Mouse (Mus musculus) adrenal gland, postnatal 14 days (tissue): ENCODE results near the gene Gpr82. TPM values are rescaled to one million over a fixed set of nuclear protein-coding genes. Genes with fewer than 3 reads are reported as not detected.
A peak's percentile ranks its signal among the peaks of the same experiment; 100 is the strongest.

Source experiments
- DNase-seq: peaks from one replicate; pipeline ENCODE4 v3.0.0; 2021; ENCODE audit warnings: mixed read lengths
- long read RNA-seq, 2 experiments: library from polyadenylated mRNA; stranded (forward); transcript quantifications; one replicate each; pipeline ENCODE4 v2.0.0; 2021
- total RNA-seq: library from RNA; stranded (reverse); gene quantifications from 2 replicates; pipeline ENCODE4 v1.2.3, GENCODE M21; 2021

Gene Gpr82
- total RNA-seq: not detected in 2 replicates
- long read RNA-seq, experiment 1, partial matches to known transcripts: 0 of 1 reads
- long read RNA-seq, experiment 1, other reads (novel, unspliced or antisense): 0 of 1 reads
- long read RNA-seq, experiment 2: 0 reads

DNA sequence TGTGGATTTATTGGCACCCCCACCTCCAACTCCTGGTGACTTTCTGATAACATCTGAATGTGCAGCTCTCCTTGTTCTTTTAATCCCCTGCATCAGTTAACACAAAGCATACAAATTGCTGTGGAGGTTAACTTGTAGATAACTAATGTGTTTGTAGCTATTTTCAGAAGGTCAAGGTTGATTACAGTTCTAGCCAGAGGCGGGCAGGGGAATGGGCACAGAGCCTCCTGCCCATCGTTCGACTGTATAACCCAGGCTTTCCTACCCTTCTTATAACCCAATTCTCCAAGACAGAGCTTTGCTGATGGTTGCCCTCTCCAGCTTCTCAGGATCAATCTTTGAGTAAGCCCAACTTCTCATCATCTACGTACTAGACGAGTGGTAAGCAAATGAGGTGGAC lies at the start of gene Gpr82:
TSS of gene Gpr82 (plus strand) at position 301 of the 400 bp plus-strand sequence.
- no peak for DNase-seq

DNA sequence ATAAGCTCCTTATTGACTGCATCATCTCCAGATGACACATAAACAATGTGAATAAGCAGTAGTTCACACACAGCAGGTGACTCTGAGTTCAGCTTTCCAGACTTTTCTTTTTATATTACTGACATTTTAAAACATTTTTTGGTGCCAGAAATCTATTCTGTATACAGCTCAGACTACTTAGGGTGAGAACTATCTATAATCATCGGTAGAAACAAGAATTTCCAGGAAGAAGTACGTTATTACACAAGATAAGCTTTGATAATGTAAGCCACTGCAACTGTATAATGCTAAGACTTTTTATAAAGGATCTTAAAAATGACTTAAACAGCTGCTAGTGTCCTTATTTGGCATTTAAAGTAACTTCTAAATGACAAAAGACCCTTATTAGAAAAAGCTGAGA lies 49.0 kb upstream of the Gpr82 start:
- no peak for DNase-seq

DNA sequence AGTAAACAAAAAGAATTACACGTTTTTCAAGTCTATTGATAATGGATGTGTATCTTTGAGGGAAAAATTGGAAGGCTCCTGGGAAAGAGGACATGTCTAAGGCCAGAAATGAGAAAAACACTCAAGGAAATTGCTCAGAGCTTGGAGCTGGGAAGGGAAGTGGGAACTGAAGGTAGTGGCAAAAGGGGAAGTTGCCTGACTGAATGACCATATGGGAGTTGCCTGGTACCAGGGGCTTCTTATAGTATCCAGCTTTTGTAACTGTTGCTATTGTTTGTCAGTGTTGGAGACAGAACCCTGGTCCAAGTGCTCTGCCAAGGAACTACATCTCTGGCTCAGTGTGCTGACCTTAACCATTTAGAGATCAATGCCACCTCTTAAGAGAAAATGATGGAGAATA lies 44.4 kb upstream of the Gpr82 start:
- DNase-seq: no peak

DNA sequence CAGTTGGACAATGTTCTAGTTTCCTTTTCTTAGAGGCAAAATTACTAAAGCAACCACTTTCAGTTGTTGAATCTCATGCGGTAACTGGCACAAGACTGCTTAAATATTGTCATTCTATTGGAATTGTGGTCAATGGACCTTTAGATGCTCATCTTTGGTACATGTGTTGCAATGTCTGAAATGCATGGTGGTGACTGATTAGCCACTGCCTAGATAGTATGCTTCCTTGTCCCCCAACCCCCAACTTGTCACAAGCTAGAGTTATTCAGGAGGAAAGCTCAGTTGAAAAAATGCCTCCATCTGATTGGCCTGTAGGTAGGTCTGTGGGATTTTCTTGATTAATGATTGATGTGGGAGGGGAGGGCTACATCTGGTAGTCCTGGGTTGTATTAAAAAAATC lies 43.9 kb upstream of the Gpr82 start:
- DNase-seq: no peak

DNA sequence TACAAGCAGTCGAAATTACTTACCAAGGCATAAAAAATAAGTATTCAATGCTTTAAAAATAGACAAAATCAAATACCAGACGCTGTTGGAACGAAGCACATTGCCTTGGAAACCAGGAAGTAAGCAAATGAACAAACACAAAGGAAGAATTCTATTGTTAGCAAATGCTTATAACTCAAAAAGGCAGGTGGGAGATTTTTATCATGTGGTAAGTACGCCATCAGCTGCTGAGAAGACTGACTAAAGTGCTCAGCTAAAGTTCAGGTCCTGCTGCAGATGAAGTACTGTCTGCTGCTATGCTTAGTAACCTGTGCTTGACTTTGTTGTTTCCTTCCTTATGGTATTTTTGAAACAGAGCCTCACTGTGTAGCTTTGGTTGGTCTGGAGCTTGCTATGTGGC lies 42.7 kb upstream of the Gpr82 start:
- DNase-seq: no peak

DNA sequence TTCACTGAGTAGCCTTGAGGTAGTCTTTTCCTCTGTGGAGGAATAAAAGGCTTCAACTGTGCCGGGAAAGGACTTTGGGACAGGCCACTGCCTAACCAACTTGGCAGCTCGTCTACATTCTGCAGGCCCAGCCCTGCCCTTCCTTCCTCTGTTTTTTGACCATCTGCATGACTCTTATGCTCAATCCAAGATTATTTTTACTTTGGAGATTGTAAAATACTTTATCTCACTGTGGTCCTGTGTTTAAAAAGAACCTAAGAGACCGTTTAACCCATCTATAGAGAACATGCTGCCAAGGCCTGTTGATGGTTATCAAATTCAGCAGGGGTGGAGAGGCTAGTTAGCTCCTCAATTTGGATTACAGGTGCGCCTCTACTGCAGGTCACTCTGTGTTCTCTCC lies 39.7 kb upstream of the Gpr82 start:
- no peak for DNase-seq

DNA sequence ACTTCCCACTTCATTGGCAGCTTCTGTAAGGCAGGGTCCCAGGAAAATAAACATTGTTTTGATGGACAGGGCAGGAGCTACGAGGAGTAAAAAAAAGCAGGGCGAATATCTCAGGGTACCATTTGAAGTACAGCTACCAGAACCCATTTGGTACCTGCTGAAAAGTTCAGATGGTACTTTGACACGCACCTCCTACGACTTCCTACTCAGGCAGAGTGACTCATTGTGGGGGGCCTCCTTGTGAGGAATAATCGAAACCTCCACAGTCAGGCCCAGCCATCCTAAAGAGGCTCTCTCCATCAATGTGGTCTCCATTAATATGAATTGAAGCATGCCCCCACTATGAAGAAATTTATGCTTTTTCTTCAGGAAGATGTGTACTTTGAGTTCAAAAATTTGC lies 38.5 kb upstream of the Gpr82 start:
- no peak for DNase-seq

DNA sequence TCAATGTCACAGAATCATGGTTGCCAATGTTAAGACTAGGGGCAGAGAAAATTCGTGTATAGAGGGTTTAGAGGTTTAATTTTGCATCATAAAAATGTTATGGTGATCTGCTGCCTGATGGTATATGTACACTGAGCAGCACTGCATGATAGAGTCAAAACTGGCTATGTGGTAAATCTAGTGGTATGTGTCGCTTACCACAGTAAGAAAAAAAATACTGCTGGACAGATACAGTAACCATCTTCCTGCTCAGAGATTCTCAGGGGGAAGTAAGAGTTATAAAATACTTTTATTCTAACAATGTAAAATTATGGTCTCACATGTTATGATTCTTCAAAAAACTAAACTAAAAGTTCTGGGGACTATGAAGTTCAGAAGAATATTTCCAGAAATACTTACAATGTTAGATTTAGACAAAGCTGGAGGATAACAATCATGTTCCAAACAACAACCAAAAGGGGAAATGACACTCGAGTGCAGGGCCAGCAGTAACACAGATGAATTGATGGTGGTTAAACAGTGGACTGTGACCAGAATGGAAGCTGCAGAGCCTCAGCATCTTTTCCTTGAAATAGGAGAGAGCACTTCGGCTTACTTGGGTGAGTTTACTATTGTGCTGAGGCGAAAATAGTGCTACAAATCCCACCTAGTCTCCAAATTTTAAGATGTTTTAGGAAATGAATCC lies 29.4 kb upstream of the Gpr82 start, which contains the start of gene Gpr34:
TSS of gene Gpr34 (plus strand) at position 491 of the 685 bp plus-strand sequence.
- DNase-seq: no peak

DNA sequence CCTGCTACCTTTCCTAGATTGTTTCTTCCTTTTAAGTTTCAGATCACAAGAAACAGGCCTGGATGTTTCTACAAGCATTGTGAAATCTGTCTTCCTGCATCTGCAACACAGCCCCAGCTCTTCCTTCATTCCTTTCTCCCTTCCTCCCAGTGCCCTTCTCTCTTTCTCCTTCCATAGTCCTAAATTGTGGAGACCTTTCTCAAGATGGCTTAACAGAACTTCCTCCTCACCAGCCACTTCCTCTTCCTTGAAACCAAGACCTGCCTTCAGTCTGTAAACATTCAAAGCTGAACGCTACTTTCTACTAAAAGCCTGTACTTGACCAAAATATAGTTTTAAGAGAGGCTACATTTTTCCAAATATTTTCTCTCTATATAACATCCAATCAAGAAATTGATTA lies 24.8 kb upstream of the Gpr82 start:
- DNase-seq: no peak

DNA sequence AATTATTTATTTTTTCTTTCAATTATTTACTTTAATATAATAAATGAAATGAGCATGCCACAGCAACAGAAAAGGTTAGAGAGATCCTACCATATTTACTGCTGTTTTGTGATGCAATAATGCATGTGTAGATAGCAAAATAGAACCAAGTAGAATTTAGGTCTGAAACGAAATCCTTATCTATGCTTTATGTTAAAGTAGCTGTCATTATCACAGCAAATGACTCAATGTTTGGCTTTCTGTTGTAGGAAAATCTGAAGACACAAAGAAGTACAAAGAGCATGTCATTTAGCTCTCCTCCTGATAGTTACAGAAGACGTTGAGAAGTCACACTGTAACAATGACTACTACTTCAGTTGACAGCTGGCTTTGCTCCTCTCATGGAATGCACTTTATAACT lies 22.3 kb upstream of the Gpr82 start:
- DNase-seq: no peak

DNA sequence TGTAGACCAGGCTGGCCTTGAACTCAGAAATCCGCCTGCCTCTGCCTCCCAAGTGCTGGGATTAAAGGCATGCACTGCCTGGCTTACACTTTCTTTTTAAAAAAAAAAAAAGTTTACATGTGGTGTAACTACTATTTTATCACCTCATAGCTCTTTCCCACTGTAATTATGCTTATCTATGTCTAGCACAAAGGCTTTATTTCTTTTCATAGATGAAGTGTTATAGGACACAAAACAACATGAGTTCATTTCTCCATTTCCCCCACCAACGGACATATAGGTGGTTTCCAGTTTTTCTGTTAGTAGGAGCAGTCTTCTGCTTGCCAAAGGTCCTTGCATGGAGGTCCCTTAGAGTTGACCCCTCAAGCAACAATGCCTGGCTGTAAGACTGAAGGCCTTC lies 9.3 kb upstream of the Gpr82 start:
- DNase-seq: no peak

DNA sequence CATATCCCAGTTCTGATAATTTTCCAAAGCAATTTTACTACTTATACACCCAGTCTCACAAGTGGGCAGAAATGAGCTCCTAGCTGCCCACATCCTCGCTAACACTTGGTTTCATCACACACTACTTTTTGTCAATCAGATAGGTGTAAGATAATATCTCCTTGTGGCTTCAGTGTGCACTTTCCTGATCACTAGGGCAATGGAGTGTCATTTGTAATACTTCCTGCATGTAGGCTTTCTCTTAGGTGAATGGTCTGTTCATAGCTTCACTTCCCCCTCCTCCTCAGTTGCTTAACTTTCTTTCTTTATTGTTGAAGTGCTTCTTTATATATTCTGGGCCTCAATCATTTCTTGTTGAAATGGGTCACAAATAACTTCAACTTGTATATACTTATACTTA lies 8.9 kb upstream of the Gpr82 start:
- DNase-seq: no peak

DNA sequence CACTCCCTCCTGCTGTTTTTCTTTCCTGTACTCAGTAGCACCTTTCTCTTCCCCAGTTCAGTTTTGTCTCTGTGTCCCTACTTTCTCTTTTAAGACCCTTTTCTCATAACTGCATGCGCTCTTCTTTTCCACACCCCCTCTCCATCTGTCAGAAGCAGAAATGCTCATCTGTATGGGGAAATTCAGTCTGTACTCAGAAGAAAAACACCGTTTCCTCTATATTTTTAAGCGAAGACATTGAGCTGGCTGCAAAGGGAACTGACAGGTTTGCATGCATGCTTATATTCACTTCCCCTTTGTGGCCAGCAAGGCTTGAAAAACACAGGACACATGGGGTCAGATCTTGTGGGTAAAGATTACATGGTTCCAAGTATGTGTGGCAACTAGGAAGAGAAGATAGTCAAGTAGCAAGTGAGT lies 6.2 kb upstream of the Gpr82 start:
- no peak for DNase-seq

DNA sequence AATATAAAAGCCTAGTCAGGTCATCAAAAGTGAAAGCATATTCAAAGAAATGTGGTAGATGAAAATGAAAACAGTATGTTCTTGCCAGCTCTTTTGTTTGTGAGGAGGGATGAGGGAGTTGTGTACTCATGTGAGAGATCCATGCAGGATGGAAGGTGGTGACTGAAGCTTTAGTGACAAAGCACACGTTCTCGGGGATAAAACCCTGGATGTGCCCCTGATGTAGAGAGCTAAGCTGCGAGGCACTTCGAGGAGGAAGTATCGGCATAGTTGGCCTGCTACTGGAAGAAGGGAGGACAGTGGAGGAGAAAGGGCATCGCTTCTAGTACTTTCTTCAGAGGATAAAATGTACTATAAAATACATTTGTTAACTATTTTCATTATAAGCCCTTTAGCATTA lies 5.3 kb upstream of the Gpr82 start:
- DNase-seq: no peak

DNA sequence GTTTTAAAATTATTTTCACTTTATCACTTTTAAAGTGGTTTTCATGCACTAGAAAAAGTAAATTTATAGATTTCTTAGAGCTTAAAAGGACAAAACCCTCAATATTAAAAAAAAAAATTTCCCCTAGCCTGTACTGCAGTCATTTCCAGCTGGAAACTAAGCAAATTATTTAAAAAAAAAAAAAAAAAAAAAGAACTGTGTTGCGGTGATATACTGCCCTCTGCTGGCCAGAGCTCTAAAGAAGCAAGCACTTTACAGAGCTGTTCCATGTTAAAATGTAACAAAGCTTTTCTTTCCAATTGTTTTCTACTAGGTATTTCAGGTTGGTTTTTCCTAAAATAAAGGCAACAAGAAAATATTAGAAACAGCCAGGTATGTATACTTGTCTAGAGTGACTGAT lies 4.4 kb upstream of the Gpr82 start:
- DNase-seq: peak; percentile 65

DNA sequence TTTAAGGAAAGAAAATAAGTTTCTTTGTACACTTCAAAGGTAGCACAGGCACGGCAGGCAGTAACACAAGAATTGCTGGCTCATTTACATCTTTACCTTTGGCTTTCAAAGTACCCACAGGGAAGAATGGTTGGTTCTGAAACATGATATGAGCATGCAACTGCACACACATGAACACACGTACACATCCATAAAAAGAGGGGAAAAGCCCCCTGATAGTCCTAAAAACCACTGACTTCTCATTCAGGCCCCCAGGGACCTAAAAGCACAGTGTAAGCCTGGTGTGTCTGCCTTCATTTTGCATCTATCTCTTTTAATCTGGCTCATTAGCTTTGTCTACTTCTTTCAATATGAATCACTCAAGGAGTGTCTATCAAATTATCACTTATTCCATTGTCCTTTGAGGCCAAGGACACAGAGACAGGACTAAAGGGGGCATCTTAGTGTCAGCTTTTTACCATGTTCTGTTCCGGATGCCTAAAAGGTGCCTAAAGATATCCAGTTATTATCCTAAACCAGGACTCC lies 2.5 kb upstream of the Gpr82 start:
- DNase-seq: no peak

DNA sequence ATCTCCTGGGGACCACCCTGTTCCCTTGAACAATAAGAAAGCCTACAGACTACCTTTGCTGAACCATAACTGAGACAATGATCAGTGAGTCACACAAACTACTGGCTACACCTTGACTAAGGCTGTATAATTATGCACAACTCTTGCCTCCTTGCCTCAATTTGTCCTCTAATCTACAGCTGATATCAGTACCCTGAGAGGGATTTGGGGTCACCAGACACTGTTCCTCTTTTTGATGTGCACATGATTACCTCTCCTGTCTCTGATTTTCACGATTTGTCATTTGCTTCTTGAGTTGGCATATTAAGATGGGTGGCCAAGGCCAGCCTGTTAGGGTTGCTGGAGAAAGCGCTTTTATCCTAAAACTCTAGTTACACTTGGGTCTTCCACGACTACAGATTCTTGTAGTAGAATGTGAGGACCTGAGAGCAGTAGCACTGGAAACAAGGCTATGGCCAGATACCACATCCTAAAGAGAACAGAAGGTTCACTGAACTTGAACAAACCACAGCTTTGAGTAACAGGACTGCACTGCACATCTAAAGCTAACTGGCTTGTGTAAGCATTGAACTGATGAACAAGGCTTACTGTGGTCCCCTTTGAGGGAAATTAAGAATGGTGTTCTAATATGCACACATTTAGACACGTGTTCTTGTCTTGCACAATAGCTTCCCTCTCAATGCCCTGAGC lies 1.8 kb upstream of the Gpr82 start:
- no peak for DNase-seq

DNA sequence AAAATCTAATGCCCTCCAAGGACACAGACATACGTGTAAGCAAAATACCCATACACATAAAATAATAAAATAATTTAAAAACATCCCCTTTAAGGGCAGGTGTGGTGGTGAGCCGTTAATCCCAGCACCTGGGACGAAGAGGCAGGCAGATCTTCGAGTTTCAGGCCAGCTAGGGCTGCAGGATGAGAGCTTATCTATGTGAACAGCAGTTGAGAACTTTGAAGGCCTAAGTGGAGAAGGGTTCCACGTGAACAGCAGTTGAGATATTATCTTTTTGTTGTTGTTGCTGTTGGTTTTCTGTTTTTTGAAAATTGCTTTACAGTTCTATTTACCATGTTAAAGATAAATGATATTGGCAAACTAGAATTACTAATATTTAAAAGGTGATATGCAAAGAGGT lies 7.7 kb downstream of the Gpr82 start:
- DNase-seq: no peak

DNA sequence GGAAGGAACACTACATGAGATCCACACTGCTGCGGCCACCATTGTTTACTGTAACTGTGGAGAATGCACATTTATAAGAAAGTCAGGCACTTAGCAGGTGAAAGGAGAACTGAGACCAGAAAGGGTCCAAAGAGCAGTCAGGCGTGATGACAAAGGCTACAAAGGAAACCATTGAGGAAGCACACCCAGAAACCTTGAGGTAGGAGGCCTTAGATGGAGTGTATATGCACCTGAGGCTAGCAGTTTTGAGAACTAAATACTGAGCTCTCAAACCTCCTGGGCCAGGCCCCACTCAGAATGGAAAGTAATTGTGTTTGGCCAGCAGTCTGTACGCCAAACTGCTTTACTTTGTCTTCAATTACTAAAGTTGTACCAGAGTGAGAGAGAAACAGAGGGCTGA lies 9.2 kb downstream of the Gpr82 start:
- no peak for DNase-seq

DNA sequence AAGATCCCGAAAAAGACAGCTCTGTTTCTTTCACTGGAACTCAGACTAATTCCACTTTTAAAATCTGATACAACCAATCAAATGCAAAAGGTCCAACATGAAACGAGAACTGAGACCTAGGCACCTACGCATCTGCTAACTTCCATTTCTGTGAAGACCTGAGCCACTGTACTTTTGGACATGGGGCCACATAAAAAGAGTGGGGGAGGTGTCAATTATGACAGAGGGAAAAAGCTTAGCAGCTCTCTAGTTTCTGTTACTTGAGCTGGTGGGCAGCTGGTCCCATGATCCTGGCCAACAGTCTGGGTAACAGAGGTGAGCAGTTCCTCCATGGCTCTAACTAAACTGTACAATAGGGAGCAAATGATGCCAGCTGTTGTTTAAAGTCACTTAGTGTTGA lies 11.8 kb downstream of the Gpr82 start:
- no peak for DNase-seq

DNA sequence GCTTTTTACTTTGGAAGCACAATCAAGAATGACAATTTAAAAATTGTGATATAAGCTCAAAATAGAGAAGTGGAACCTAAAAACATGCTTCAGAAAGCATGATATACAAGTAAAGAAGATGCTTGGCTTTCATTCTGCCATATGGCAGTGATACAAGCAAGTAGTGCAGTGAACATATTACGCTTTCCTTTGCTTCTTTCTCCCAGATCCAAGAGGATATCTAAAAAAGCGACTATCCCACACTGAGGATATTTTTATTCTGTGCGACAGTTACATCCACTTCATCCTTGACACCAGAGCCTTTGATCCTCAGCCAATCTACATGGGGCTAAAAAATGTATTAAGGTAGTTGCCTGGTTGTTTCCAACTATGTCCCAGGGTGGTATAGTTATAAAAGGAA lies 20.6 kb downstream of the Gpr82 start:
- DNase-seq: no peak

DNA sequence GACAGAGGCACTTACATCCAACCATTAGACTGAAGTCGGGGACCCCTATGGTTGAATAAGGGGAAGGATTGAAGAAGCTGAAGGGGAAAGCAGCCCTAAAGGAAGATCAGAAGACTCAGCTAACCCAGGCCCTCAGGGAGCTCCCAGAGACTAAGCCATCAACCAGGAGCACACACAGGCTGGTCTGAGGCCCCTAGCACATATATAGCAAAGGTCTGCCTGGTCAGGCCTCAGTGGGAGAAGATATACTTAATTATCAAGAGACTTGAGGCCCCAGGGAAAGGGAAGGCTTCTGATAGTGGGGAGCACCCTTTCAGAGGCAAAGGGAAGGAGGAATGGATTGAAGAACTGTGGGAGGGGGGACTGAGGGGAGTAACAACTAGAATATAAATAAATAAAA lies 25.4 kb downstream of the Gpr82 start:
- no peak for DNase-seq

DNA sequence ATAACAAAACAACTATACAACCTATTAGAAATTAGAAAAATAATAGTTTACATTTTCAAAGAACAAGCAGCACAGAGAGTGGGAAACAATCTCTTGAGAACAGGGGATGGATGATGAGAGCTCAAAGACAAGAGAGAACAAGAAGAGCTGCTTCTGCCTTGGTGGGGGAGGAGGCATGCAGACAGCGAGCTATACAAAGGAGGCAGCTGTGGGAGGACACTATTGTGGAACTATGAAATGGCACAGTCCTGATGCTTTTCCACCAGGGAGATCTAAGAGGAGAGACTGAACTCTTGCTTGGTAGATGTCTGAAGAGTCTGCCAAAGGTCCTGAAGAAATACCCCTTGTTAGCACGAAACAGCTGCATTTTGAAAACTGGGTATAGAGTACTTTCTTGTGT lies 27.2 kb downstream of the Gpr82 start:
- no peak for DNase-seq

DNA sequence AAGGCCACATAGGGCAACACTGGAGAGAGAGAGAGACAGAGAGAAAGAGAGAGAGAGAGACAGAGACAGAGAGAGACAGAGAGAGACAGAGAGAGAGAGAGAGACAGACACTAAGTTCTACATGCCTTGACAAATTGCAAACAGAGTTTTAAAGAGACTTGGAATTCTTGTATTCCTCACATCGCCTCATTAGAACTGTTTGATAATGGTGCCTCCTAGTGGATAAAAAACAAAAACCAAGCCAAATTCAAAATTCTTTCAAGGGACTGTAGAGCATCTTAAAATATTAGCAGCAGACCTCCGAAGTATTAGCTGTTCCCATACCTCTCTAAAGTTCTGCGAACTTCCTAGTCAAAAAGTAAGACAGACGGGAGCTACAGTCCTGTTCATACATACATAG lies 30.7 kb downstream of the Gpr82 start:
- no peak for DNase-seq
